Mouse (Mus musculus) hindbrain, embryonic 12.5 days (tissue): ENCODE data around the gene Gaa. TPM values are rescaled to one million over a fixed set of nuclear protein-coding genes. Genes with fewer than 3 reads are reported as not detected.

Experiments used
- ATAC-seq: fragments of 200-750 bp; cut with Nextera tagmentation; 2 replicates; pipeline ENCODE4 v1.8.0; 2017; ENCODE audit warnings: moderate TSS enrichment; ENCODE audit not compliant: low FRiP score
- H3K27ac ChIP-seq: fragments of 300-500 bp; sonication (generic); 2 replicates; pipeline ENCODE4 v1.5.1; 2016; ENCODE audit warnings: mild to moderate bottlenecking
- H3K27me3 ChIP-seq: fragments of 300-500 bp; sonication (generic); 2 replicates; pipeline ENCODE4 v1.6.1; 2016; ENCODE audit warnings: mild to moderate bottlenecking
- H3K36me3 ChIP-seq: fragments of 300-500 bp; sonication (generic); 2 replicates; pipeline ENCODE4 v1.6.1; 2016; ENCODE audit warnings: mild to moderate bottlenecking
- H3K4me1 ChIP-seq: fragments of 300-500 bp; sonication (generic); 2 replicates; pipeline ENCODE4 v1.6.1; 2016
- H3K4me2 ChIP-seq: fragments of 300-500 bp; sonication (generic); replicated peaks from 2 replicates; pipeline ENCODE4 v1.6.1; 2016; ENCODE audit warnings: mild to moderate bottlenecking
- H3K4me3 ChIP-seq: fragments of 300-500 bp; sonication (generic); 2 replicates; pipeline ENCODE4 v1.5.1; 2016; ENCODE audit warnings: mild to moderate bottlenecking
- H3K9ac ChIP-seq: fragments of 300-500 bp; sonication (generic); 2 replicates; pipeline ENCODE4 v1.6.1; 2016; ENCODE audit warnings: mild to moderate bottlenecking, moderate library complexity
- H3K9me3 ChIP-seq: fragments of 300-500 bp; sonication (generic); replicated peaks from 2 replicates; pipeline ENCODE4 v1.6.1; 2016; ENCODE audit warnings: mild to moderate bottlenecking
- WGBS: fragments of 180-500 bp; shearing (Covaris S2); methylation state at CpG from one replicate; pipeline ENCODE4 v1.1.7; 2016; 5-methylcytosine and 5-hydroxymethylcytosine counted together
- polyA plus RNA-seq: library from polyadenylated mRNA; unstranded; fragments of >200 nt; fragmentation: Nextera tagmentation; extraction: Ambion mirVana; gene quantifications from 2 replicates; pipeline ENCODE4 v1.2.1, GENCODE M21; 2016

Gene Gaa
- 49.3 and 52.4 TPM in 2 replicates for polyA plus RNA-seq

GRCm38 (mm10) chr11:119267768-119268556 is at the start of gene Gaa:
Gene Gaa (plus strand): TSS chr11:119267887.
- peaks cover 12% of the 10 kb centered on the region for H3K36me3 ChIP-seq
- H3K4me3 ChIP-seq = peak within 1 kb of the TSS; percentile 63
- WGBS = 5% methylated on average over 52 of the region's 52 CpGs
- peak within 1 kb of the TSS; percentile 80 for H3K9ac ChIP-seq
- ATAC-seq = peak; percentile 83
- no peak within 1 kb of the TSS for H3K27ac ChIP-seq
- H3K27me3 ChIP-seq = no peaks in the 10 kb centered on the region
- H3K4me1 ChIP-seq = peaks cover 15% of the 10 kb centered on the region
- H3K9me3 ChIP-seq = no peaks in the 10 kb centered on the region
- peak within 1 kb of the TSS; percentile 94 for H3K4me2 ChIP-seq

GRCm38 (mm10) chr11:119219816-119220465 is 47.7 kb upstream of the Gaa start:
- no peak for ATAC-seq
- Histone ChIP-seq H3K27me3 (no peaks in the 10 kb centered on the region), H3K36me3 (0 out of 2 replicates have a peak, but pooled peaks cover 5% of the 10 kb centered on the region), H3K9me3 (no peaks in the 10 kb centered on the region), H3K27ac (peak overlapping the region; percentile 71), H3K4me2 (peak overlapping the region; percentile 31), H3K4me3 (no peak overlapping the region), H3K4me1 (peaks cover 77% of the 10 kb centered on the region), H3K9ac (peak overlapping the region; percentile 39)
- WGBS = 8% methylated on average over 17 of the region's 17 CpGs

GRCm38 (mm10) chr11:119221812-119222510 is 45.7 kb upstream of the Gaa start:
- H3K4me2 ChIP-seq = no peak overlapping the region
- ATAC-seq = no peak
- no peaks in the 10 kb centered on the region for H3K27me3 ChIP-seq
- 0 out of 2 replicates have a peak, but pooled peaks cover 5% of the 10 kb centered on the region for H3K36me3 ChIP-seq
- no peak overlapping the region for H3K4me3 ChIP-seq
- no peak overlapping the region for H3K9ac ChIP-seq
- H3K4me1 ChIP-seq = peaks cover 76% of the 10 kb centered on the region
- 27% methylated on average over 10 of the region's 11 CpGs for WGBS
- no peaks in the 10 kb centered on the region for H3K9me3 ChIP-seq
- H3K27ac ChIP-seq = no peak overlapping the region

- Histone ChIP-seq H3K4me1 (peaks cover 77% of the 10 kb centered on the region), H3K4me2 (no peak overlapping the region), H3K4me3 (no peak overlapping the region), H3K27ac (no peak overlapping the region), H3K9me3 (no peaks in the 10 kb centered on the region), H3K9ac (peak overlapping the region; percentile 14; the same call in 1 of the 2 replicates), H3K27me3 (no peaks in the 10 kb centered on the region), H3K36me3 (no peaks in the 10 kb centered on the region)
- ATAC-seq = no peak
- 83% methylated on average over 20 of the region's 20 CpGs for WGBS
These were observed 44.4 kb upstream of the Gaa start for GRCm38 (mm10) chr11:119223124-119223890.

GRCm38 (mm10) chr11:119224926-119225325 is 42.8 kb upstream of the Gaa start:
- no peaks in the 10 kb centered on the region for H3K27me3 ChIP-seq
- H3K27ac ChIP-seq = no peak overlapping the region
- H3K9me3 ChIP-seq = no peaks in the 10 kb centered on the region
- WGBS = 94% methylated on average over 6 of the region's 6 CpGs
- no peak for ATAC-seq
- no peak overlapping the region for H3K4me3 ChIP-seq
- no peaks in the 10 kb centered on the region for H3K36me3 ChIP-seq
- H3K4me2 ChIP-seq = no peak overlapping the region
- peaks cover 77% of the 10 kb centered on the region for H3K4me1 ChIP-seq
- H3K9ac ChIP-seq = no peak overlapping the region

GRCm38 (mm10) chr11:119225634-119226033 is 42.1 kb upstream of the Gaa start:
- Histone ChIP-seq H3K27ac (no peak overlapping the region), H3K27me3 (no peaks in the 10 kb centered on the region), H3K4me3 (no peak overlapping the region), H3K9me3 (no peaks in the 10 kb centered on the region), H3K9ac (no peak overlapping the region), H3K36me3 (no peaks in the 10 kb centered on the region), H3K4me1 (peaks cover 77% of the 10 kb centered on the region), H3K4me2 (peak overlapping the region; percentile 93; the same call in 1 of the 2 replicates)
- WGBS = 66% methylated on average over 9 of the region's 9 CpGs
- no peak for ATAC-seq

- peaks cover 61% of the 10 kb centered on the region for H3K4me1 ChIP-seq
These were observed 40.1 kb upstream of the Gaa start for GRCm38 (mm10) chr11:119227591-119227990.

GRCm38 (mm10) chr11:119228091-119228781 is 39.5 kb upstream of the Gaa start, which contains the start of the genes Tbc1d16 and Ccdc40:
Gene Tbc1d16 (minus strand): TSS chr11:119228499.
Gene Ccdc40 (plus strand): TSS chr11:119228572.
- H3K27me3 ChIP-seq = no peaks in the 10 kb centered on the region
- H3K27ac ChIP-seq = peak within 1 kb of the TSS; percentile 88
- peak within 1 kb of the TSS; percentile 93 for H3K4me2 ChIP-seq
- ATAC-seq = peak; percentile 92
- H3K9me3 ChIP-seq = no peaks in the 10 kb centered on the region
- H3K4me1 ChIP-seq = peaks cover 54% of the 10 kb centered on the region
- H3K4me3 ChIP-seq = peak within 1 kb of the TSS; percentile 78
- H3K9ac ChIP-seq = peak within 1 kb of the TSS; percentile 91
- H3K36me3 ChIP-seq = peaks cover 11% of the 10 kb centered on the region; the same call in 1 of the 2 replicates
- under 1% methylated on average over 65 of the region's 66 CpGs for WGBS

More at GRCm38 (mm10) chr11:119227591-119227990, 40.1 kb upstream of the Gaa start:
- peaks cover 11% of the 10 kb centered on the region; the same call in 1 of the 2 replicates for H3K36me3 ChIP-seq
- no peak for ATAC-seq
- H3K4me3 ChIP-seq = peak overlapping the region; percentile 78
- 3% methylated on average over 12 of the region's 12 CpGs for WGBS
- H3K9ac ChIP-seq = peak overlapping the region; percentile 91
- H3K27me3 ChIP-seq = no peaks in the 10 kb centered on the region
- peak overlapping the region; percentile 88; the same call in 1 of the 2 replicates for H3K27ac ChIP-seq
- peak overlapping the region; percentile 93 for H3K4me2 ChIP-seq
- no peaks in the 10 kb centered on the region for H3K9me3 ChIP-seq

GRCm38 (mm10) chr11:119228846-119229626 is 38.7 kb upstream of the Gaa start:
- Histone ChIP-seq H3K27me3 (no peaks in the 10 kb centered on the region), H3K4me1 (peaks cover 46% of the 10 kb centered on the region), H3K4me2 (peak overlapping the region; percentile 93), H3K9ac (peak overlapping the region; percentile 91), H3K27ac (peak overlapping the region; percentile 88), H3K9me3 (no peaks in the 10 kb centered on the region), H3K4me3 (peak overlapping the region; percentile 78), H3K36me3 (peaks cover 11% of the 10 kb centered on the region; the same call in 1 of the 2 replicates)
- peak; percentile 92 for ATAC-seq
- under 1% methylated on average over 34 of the region's 34 CpGs for WGBS

- WGBS = 96% methylated on average over 10 of the region's 10 CpGs
- ATAC-seq = no peak
These were observed 32.9 kb upstream of the Gaa start for GRCm38 (mm10) chr11:119234770-119235169.

More at GRCm38 (mm10) chr11:119234770-119235169, 32.9 kb upstream of the Gaa start:
- Histone ChIP-seq H3K9me3 (0 out of 2 replicates have a peak, but pooled peaks cover 4% of the 10 kb centered on the region), H3K4me3 (no peak overlapping the region), H3K27ac (no peak overlapping the region), H3K27me3 (no peaks in the 10 kb centered on the region), H3K4me2 (no peak overlapping the region), H3K9ac (no peak overlapping the region), H3K36me3 (peaks cover 38% of the 10 kb centered on the region), H3K4me1 (peaks cover 25% of the 10 kb centered on the region)
